Mouse (Mus musculus): ENCODE data around the gene Mtor. TPM values are rescaled to one million over a fixed set of nuclear protein-coding genes. Genes with fewer than 3 reads are reported as not detected.

Gene Mtor
- polyA plus RNA-seq, 1 experiment, result 36.3 TPM

DNA sequence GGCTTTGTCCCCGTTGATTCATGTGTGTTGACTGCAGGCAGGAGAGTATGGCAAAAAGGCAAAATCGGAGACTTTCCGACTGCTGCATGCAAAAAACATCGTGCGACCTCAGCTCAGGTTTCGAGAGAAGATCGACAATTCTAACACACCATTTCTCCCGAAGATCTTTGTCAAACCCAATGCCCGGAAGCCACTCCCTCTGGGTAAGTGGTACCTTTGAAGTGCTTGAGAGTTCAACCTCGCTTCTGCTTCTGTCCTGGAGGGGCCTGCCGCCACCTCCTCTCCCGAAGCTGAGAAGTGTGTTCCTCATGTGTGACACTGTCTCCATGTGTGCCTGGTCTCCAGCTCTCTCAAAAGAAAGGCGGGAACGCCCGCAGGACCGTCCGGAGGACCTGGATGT lies 114.3 kb downstream of the Mtor start:
- no peak for DNase-seq
- 92% methylated on average over 17 of the region's 17 CpGs for WGBS
- no peak for TF ChIP-seq CTCF (IDR thresholded peaks at IDR 0.05; ENCODE audit: borderline replicate concordance, insufficient read depth, low read depth, low read length)
- TF ChIP-seq POLR2A (IDR thresholded peaks at IDR 0.05; ENCODE audit: borderline replicate concordance, insufficient read depth, low read length), result no peak

DNA sequence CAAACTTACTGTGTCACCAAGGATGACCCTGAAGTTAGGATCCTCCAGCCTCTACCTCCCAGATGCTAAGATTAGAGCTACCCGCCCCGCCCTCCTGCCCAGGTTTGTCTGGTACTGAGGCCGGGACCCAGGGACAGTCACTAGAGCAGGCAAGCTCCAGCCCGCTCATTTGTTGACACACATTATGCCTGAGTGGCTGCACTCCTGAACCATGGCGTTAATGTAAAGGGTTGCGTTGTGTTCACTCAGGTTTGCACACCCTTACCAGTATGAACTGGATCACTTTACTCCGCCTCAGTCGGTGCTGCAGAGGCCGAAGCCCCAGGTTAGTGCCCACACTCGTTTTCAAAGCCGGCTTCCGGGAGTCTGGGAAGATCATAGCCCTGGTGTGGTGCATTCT lies 115.2 kb downstream of the Mtor start:
- H3K27ac ChIP-seq (ENCODE audit: insufficient read depth, low read length), result no peak overlapping the region
- H3K4me1 ChIP-seq (ENCODE audit: control insufficient read depth, insufficient read depth, low read length), result no peaks in the 10 kb centered on the region
- no peak for DNase-seq
- no peak overlapping the region for H3K4me3 ChIP-seq (replicated peaks; ENCODE audit: insufficient read depth, low read depth, low read length)
- no peaks in the 10 kb centered on the region for H3K27me3 ChIP-seq (ENCODE audit: control insufficient read depth, insufficient read depth, low read length)
- TF ChIP-seq CTCF (IDR thresholded peaks at IDR 0.05; ENCODE audit: borderline replicate concordance, insufficient read depth, low read depth, low read length), result no peak
- no peak for TF ChIP-seq POLR2A (IDR thresholded peaks at IDR 0.05; ENCODE audit: borderline replicate concordance, insufficient read depth, low read length)
- 95% methylated on average over 12 of the region's 12 CpGs for WGBS

More for the DNA sequence above, 114.3 kb downstream of the Mtor start:
- Histone ChIP-seq H3K27ac (ENCODE audit: insufficient read depth, low read length) (no peak overlapping the region), H3K4me3 (replicated peaks; ENCODE audit: insufficient read depth, low read depth, low read length) (no peak overlapping the region), H3K4me1 (ENCODE audit: control insufficient read depth, insufficient read depth, low read length) (no peaks in the 10 kb centered on the region), H3K27me3 (ENCODE audit: control insufficient read depth, insufficient read depth, low read length) (no peaks in the 10 kb centered on the region)

DNA sequence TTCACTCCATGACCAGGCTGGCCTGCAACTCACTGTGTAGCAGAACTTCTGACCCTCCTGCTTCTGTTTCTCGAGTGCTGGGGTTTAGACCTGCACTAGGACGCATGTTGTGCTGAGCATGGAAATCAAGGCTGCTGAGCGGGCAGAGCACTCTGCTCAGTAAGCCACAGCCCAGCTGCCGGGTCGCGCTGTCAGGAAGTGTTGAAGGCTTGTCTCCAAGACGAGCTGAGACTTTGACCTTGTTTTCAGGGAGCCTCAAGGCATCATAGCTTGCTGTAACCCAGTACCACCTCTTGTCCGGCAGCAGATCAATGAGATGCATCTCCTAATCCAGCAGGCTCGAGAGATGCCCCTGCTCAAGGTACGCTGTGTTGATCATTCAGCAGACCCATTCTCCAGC lies 121.7 kb downstream of the Mtor start:
- Histone ChIP-seq H3K4me3 (replicated peaks; ENCODE audit: insufficient read depth, low read depth, low read length) (no peak overlapping the region), H3K4me1 (ENCODE audit: control insufficient read depth, insufficient read depth, low read length) (no peaks in the 10 kb centered on the region), H3K27ac (ENCODE audit: insufficient read depth, low read length) (no peak overlapping the region), H3K27me3 (ENCODE audit: control insufficient read depth, insufficient read depth, low read length) (no peaks in the 10 kb centered on the region)
- 88% methylated on average over 10 of the region's 10 CpGs for WGBS
- DNase-seq, result no peak
- TF ChIP-seq CTCF (IDR thresholded peaks at IDR 0.05; ENCODE audit: borderline replicate concordance, insufficient read depth, low read depth, low read length) (no peak), POLR2A (IDR thresholded peaks at IDR 0.05; ENCODE audit: borderline replicate concordance, insufficient read depth, low read length) (no peak)

DNA sequence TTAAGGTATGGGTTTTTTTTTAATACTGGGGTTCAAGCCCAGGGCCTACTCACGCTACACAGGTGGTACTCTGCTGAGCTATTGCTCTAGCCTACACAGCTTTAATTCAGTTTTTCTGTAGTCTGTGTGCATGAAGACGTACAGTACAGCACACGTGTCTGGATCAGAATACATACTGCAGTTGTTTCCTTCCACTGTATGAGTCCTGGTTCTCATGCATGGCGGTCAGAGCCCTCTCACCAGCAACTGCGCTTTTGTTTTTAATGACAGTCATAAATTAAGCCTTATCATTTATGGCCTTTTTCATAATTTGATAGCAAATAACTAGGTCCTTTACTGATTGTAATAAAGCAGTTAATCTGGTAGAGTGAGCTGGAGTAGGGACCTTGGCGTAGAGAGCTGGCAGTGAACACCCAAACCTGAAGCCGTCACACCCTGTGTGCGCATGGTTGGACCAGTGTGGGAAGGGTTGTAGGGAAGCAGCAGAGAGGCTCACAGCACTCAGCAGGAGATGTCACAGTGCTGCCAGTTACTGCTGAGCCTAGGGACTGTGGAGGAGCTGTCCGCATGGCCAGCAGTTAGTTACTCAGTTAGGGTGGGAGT lies 122.4 kb downstream of the Mtor start:
- TF ChIP-seq POLR2A (IDR thresholded peaks at IDR 0.05; ENCODE audit: borderline replicate concordance, insufficient read depth, low read length), result no peak
- no peaks in the 10 kb centered on the region for H3K4me1 ChIP-seq (ENCODE audit: control insufficient read depth, insufficient read depth, low read length)
- no peak overlapping the region for H3K27ac ChIP-seq (ENCODE audit: insufficient read depth, low read length)
- no peak for DNase-seq
- H3K4me3 ChIP-seq (replicated peaks; ENCODE audit: insufficient read depth, low read depth, low read length), result no peak overlapping the region
- no peaks in the 10 kb centered on the region for H3K27me3 ChIP-seq (ENCODE audit: control insufficient read depth, insufficient read depth, low read length)
- WGBS, result 65% methylated on average over 9 of the region's 9 CpGs

DNA sequence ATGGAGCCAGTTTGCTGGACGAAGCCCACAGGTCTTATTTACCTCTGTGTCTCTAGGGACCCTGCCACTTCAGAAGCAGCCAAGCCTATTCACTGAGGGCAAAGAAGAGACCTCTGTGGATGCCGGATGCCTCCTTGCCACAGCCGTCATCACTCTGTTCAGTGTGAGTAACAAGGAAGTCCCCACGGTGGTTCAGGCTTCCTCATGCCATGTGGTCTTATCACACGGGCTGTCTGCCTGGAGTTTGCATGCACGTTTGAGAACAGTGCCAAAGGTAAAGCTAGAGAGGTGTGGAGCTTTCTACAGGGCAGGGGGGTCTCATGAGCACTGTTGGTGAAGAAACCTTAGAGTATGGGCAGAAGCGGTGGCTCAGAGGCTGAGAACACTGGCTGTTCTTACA lies 124.8 kb downstream of the Mtor start:
- Histone ChIP-seq H3K4me3 (replicated peaks; ENCODE audit: insufficient read depth, low read depth, low read length) (no peak overlapping the region), H3K4me1 (ENCODE audit: control insufficient read depth, insufficient read depth, low read length) (no peaks in the 10 kb centered on the region), H3K27ac (ENCODE audit: insufficient read depth, low read length) (no peak overlapping the region), H3K27me3 (ENCODE audit: control insufficient read depth, insufficient read depth, low read length) (no peaks in the 10 kb centered on the region)
- TF ChIP-seq CTCF (IDR thresholded peaks at IDR 0.05; ENCODE audit: borderline replicate concordance, insufficient read depth, low read depth, low read length) (no peak), POLR2A (IDR thresholded peaks at IDR 0.05; ENCODE audit: borderline replicate concordance, insufficient read depth, low read length) (no peak)
- no peak for DNase-seq
- WGBS, result 88% methylated on average over 7 of the region's 7 CpGs

DNA sequence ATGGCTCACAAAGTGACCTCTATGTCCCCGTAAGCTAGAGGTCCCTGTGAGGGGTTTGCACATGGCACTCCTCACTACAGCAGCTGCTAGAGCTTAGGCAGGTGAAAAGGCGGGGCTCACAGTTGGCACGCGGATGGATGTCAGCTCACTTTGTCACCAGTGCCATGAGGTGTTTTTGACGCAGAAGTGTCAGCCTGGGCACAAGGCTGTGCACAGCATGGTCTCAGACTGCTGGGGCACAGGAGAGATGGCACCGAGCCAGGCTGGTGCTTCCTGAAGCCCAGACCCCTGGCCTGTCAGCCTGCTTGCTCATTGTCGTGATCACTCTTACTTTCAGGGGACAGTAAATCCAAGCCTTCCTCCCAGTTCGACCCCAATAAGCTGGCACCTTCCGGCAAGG lies 132.4 kb downstream of the Mtor start:
- no peaks in the 10 kb centered on the region for H3K27me3 ChIP-seq (ENCODE audit: control insufficient read depth, insufficient read depth, low read length)
- WGBS, result 19% methylated on average over 9 of the region's 9 CpGs
- peak; percentile 45 to 49 for DNase-seq
- no peak overlapping the region for H3K27ac ChIP-seq (ENCODE audit: insufficient read depth, low read length)
- no peak overlapping the region for H3K4me3 ChIP-seq (replicated peaks; ENCODE audit: insufficient read depth, low read depth, low read length)
- TF ChIP-seq CTCF (IDR thresholded peaks at IDR 0.05; ENCODE audit: borderline replicate concordance, insufficient read depth, low read depth, low read length), result no peak
- TF ChIP-seq POLR2A (IDR thresholded peaks at IDR 0.05; ENCODE audit: borderline replicate concordance, insufficient read depth, low read length), result no peak
- peaks cover 12% of the 10 kb centered on the region for H3K4me1 ChIP-seq (ENCODE audit: control insufficient read depth, insufficient read depth, low read length)

DNA sequence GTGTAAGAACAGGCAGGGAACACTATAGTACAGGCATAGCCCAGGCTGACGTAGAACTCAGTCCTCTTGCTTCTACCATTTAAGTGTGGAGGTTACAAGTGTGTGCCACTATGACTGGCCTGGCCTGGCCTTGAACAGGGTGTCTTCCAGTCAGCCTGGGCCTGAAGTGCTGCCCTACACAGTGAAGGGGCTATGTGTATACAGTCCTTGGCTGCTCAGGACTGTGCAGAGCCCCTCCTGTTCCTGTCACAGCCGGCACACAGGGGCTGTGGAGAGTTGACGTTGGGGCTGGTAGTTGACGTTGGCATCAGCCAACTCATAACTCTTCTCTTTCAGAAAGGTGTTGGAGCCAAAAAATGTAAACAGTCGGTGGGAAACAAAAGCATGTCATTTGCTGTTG lies 133.0 kb downstream of the Mtor start:
- peaks cover 12% of the 10 kb centered on the region for H3K4me1 ChIP-seq (ENCODE audit: control insufficient read depth, insufficient read depth, low read length)
- no peak for TF ChIP-seq POLR2A (IDR thresholded peaks at IDR 0.05; ENCODE audit: borderline replicate concordance, insufficient read depth, low read length)
- TF ChIP-seq CTCF (IDR thresholded peaks at IDR 0.05; ENCODE audit: borderline replicate concordance, insufficient read depth, low read depth, low read length), result no peak
- H3K27ac ChIP-seq (ENCODE audit: insufficient read depth, low read length), result no peak overlapping the region
- no peak for DNase-seq
- no peaks in the 10 kb centered on the region for H3K27me3 ChIP-seq (ENCODE audit: control insufficient read depth, insufficient read depth, low read length)
- H3K4me3 ChIP-seq (replicated peaks; ENCODE audit: insufficient read depth, low read depth, low read length), result no peak overlapping the region
- WGBS, result 78% methylated on average over 5 of the region's 5 CpGs

DNA sequence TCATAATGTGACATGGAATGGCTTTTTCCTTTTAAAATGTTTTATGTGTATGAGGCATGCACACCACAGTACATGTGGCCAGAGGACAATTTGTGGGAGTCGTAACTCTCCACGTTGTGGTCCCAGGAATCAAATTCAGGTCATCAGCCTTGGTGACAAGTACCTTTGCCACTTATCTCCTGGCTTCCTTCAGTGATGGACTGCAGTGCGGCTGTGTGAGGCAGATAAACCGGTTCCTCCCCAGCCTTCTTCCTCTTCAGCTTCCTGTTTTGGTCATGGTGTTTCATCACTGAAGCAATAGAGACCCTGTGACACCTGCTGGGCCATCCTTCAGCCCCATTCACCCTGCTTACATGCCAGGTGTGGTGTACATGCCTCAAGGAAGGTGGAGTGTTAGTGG lies 134.8 kb downstream of the Mtor start:
- H3K27me3 ChIP-seq (ENCODE audit: control insufficient read depth, insufficient read depth, low read length), result no peaks in the 10 kb centered on the region
- no peak for TF ChIP-seq POLR2A (IDR thresholded peaks at IDR 0.05; ENCODE audit: borderline replicate concordance, insufficient read depth, low read length)
- TF ChIP-seq CTCF (IDR thresholded peaks at IDR 0.05; ENCODE audit: borderline replicate concordance, insufficient read depth, low read depth, low read length), result no peak
- 88% methylated on average over 4 of the region's 4 CpGs for WGBS
- H3K4me3 ChIP-seq (replicated peaks; ENCODE audit: insufficient read depth, low read depth, low read length), result no peak overlapping the region
- peaks cover 12% of the 10 kb centered on the region for H3K4me1 ChIP-seq (ENCODE audit: control insufficient read depth, insufficient read depth, low read length)
- no peak for DNase-seq
- H3K27ac ChIP-seq (ENCODE audit: insufficient read depth, low read length), result no peak overlapping the region
